Mouse (Mus musculus) forebrain, embryonic 10.5 days (tissue): ENCODE measurements around the gene Ppm1g. TPM values are rescaled to one million over a fixed set of nuclear protein-coding genes. Genes with fewer than 3 reads are reported as not detected.

ENCODE experiments used
- DNase-seq: peaks from one replicate; pipeline ENCODE4 v3.0.0-alpha.2; 2017; ENCODE audit warnings: low spot score; ENCODE audit errors: extremely low spot score
- H3K27ac ChIP-seq: fragments of 300-500 bp; sonication (generic); 2 replicates; pipeline ENCODE4 v1.5.1; 2016; ENCODE audit warnings: mild to moderate bottlenecking
- H3K27me3 ChIP-seq: fragments of 300-500 bp; sonication (generic); 2 replicates; pipeline ENCODE4 v1.6.1; 2016; ENCODE audit warnings: mild to moderate bottlenecking; ENCODE audit not compliant: poor library complexity, severe bottlenecking
- H3K36me3 ChIP-seq: fragments of 300-500 bp; sonication (generic); replicated peaks from 2 replicates; pipeline ENCODE4 v1.6.1; 2016; ENCODE audit warnings: mild to moderate bottlenecking, moderate library complexity
- H3K4me1 ChIP-seq: fragments of 300-500 bp; sonication (generic); 2 replicates; pipeline ENCODE4 v1.6.1; 2016
- H3K4me3 ChIP-seq: fragments of 300-500 bp; sonication (generic); 2 replicates; pipeline ENCODE4 v1.5.1; 2016; ENCODE audit warnings: mild to moderate bottlenecking, moderate library complexity
- H3K9me3 ChIP-seq: fragments of 300-500 bp; sonication (generic); 2 replicates; pipeline ENCODE4 v1.6.1; 2016; ENCODE audit warnings: mild to moderate bottlenecking, moderate library complexity
- WGBS: fragments of 180-500 bp; shearing (Covaris S2); methylation state at CpG from one replicate; pipeline ENCODE4 v1.1.7; 2016; 5-methylcytosine and 5-hydroxymethylcytosine counted together
- polyA plus RNA-seq: library from polyadenylated mRNA; unstranded; fragments of >200 nt; fragmentation: Nextera tagmentation; extraction: Ambion mirVana; gene quantifications from 2 replicates; pipeline ENCODE4 v1.2.1, GENCODE M21; 2016

Ppm1g gene
- 218 TPM in 2 replicates for polyA plus RNA-seq

DNA sequence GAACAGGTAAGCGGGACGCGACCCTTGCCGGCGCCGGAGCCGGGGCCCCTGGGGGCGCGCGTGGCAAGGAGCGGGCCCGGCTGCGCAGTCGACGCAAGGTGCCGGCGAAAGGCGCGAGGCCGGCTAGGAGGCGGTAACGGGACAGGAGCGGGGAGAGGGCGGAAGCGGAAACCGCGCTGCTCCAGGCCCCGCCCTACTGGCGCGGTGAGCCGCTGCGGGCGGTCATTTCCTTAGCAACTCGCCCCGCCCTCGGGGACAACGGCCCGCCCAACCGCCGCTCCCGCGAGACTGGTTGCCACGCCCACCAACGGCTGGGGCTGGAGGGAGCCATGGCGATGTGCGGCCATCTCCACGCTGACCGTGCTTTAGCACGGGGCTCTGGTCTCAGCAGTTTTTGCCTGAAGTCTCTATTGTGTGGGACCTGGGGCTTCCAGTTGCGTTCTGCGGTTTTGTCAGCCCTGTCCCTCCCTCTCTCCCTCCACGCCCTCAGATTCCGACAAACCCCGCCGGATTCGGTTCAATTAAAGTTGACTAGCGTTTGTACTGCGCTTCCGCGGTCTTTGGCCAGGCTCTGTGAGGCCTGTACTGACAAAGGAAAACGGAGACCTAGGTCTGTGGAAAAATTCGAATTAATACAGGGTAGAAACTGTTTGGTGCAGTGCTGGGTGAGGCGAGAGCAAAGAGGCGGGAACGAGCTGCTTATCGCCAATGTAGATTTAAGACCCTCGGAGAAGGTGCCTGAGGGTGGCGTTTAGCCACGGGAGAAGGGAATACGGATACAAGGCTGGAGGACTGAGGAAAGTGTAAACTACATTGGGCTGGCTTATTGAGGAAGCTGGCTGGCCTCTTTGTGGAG, at the start of gene Ppm1g:
Gene Ppm1g, minus strand, starts transcription at position 240 of the 856 bp plus-strand sequence.
- H3K9me3 ChIP-seq, result no peaks in the 10 kb centered on the region
- H3K36me3 ChIP-seq, result peaks cover 19% of the 10 kb centered on the region
- peak; percentile 96 for DNase-seq
- H3K27me3 ChIP-seq, result no peaks in the 10 kb centered on the region
- peak within 1 kb of the TSS; percentile 84 for H3K4me3 ChIP-seq
- under 1% methylated on average over 70 of the region's 70 CpGs for WGBS
- H3K4me1 ChIP-seq, result peaks cover 23% of the 10 kb centered on the region
- peak within 1 kb of the TSS; percentile 98 for H3K27ac ChIP-seq

DNA sequence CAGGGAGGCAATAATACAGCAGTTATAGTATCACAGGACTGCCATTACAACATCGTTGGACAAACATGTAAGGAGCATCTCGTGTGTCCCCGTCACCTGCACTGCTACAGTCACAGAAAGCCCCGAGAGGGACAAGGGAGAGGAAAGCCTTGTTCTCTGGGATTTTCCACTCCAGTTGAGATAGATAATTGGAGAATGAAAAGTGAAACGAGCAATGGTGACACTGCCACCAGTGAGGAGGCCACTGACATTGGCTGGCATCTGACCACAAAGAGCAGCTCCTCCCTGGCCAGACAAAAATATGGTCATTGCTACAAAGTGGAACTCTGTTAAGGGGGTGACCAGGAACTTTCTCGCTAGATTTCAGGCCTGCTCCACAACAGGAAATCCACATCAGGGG, 47.2 kb upstream of the Ppm1g start:
- WGBS, result 60% methylated on average over 6 of the region's 6 CpGs
- H3K4me1 ChIP-seq, result peaks cover 9% of the 10 kb centered on the region
- no peak overlapping the region for H3K4me3 ChIP-seq
- peaks cover 92% of the 10 kb centered on the region for H3K36me3 ChIP-seq
- no peaks in the 10 kb centered on the region for H3K9me3 ChIP-seq
- H3K27ac ChIP-seq, result no peak overlapping the region
- H3K27me3 ChIP-seq, result no peaks in the 10 kb centered on the region
- DNase-seq, result no peak

DNA sequence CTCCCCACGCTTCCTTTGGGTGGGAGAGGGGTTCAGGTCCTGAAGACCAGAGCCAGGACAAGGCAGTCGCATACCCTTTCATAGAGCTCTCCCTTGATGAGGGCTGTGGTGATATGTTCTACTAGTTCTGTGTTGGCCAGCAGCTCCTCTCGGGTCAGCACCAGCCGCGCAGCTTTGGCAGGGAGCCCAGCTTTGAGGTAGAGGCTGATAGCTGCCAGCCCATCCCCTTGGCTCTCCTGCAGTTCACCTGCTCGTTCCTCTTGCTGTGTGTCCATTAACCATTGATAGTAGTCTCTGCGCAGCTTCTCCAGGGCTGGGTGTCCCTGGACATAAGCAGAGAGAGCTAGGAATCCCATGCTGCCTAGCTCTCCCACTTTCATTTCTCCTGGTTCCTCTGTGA, 45.6 kb upstream of the Ppm1g start:
- Histone ChIP-seq H3K27ac (no peak overlapping the region), H3K36me3 (peaks cover 94% of the 10 kb centered on the region), H3K4me3 (no peak overlapping the region), H3K9me3 (no peaks in the 10 kb centered on the region), H3K27me3 (no peaks in the 10 kb centered on the region), H3K4me1 (peaks cover 9% of the 10 kb centered on the region)
- WGBS, result 93% methylated on average over 7 of the region's 7 CpGs
- DNase-seq, result no peak

DNA sequence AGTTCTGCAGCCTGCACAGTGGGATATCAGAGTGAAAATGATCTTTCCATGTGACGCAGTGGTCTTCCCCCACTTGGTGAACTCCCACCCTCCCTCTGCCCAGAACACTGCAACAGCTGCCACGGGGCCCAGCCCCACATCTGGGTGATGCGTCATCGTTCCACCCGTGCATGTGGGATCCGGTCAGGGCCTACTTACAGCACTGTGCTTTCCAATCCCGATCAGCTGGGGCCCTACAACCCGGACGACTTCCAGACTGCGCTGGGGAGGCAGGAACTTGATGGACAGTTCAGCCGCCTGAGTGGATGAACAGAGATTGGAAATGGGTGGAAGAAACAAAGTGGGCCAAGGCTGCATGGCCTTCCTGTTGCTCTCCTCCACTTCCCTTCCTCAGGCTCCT, 37.1 kb upstream of the Ppm1g start:
- 91% methylated on average over 11 of the region's 11 CpGs for WGBS
- H3K4me1 ChIP-seq, result peaks cover 11% of the 10 kb centered on the region
- H3K27ac ChIP-seq, result no peak overlapping the region
- no peak for DNase-seq
- H3K27me3 ChIP-seq, result peaks cover 3% of the 10 kb centered on the region; the same call in 1 of the 2 replicates
- no peak overlapping the region for H3K4me3 ChIP-seq
- no peaks in the 10 kb centered on the region for H3K9me3 ChIP-seq
- peaks cover 90% of the 10 kb centered on the region for H3K36me3 ChIP-seq

- H3K4me3 ChIP-seq, result no peak overlapping the region
- no peak for DNase-seq
- H3K27me3 ChIP-seq, result peaks cover 19% of the 10 kb centered on the region
- no peak overlapping the region for H3K27ac ChIP-seq
- H3K36me3 ChIP-seq, result peaks cover 92% of the 10 kb centered on the region
- 90% methylated on average over 2 of the region's 2 CpGs for WGBS
- peaks cover 27% of the 10 kb centered on the region for H3K4me1 ChIP-seq
- no peaks in the 10 kb centered on the region for H3K9me3 ChIP-seq
Observed at GRCm38 (mm10) chr5:31255971-31256370, 35.5 kb upstream of the Ppm1g start.

DNA sequence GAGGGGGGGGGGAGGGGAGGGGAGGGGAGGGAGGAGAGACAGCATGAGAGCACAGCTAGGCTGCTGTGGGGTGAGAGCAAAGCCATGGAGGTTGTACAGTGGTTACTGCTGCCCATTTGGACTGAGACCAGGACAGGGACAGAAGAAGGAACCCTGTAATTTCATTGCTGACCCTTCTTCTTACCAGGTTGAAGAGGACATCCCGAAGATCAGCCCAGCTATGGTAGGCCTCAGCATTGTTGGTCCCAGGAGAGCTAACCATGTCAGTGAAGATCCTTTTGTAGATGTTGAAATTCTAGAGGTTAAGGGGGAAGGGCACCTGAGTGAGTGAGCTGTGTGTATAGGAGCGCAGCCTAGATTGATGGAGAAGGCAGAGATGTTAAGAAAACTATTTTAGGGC, 34.9 kb upstream of the Ppm1g start:
- H3K4me3 ChIP-seq, result no peak overlapping the region
- no peak for DNase-seq
- H3K4me1 ChIP-seq, result peaks cover 33% of the 10 kb centered on the region
- H3K36me3 ChIP-seq, result peaks cover 92% of the 10 kb centered on the region
- H3K9me3 ChIP-seq, result no peaks in the 10 kb centered on the region
- WGBS, result 92% methylated on average over 2 of the region's 2 CpGs
- peaks cover 23% of the 10 kb centered on the region for H3K27me3 ChIP-seq
- no peak overlapping the region for H3K27ac ChIP-seq

GRCm38 (mm10) chr5:31254901-31255300, 34.4 kb upstream of the Ppm1g start:
- H3K4me1 ChIP-seq, result peaks cover 37% of the 10 kb centered on the region
- peaks cover 92% of the 10 kb centered on the region for H3K36me3 ChIP-seq
- no peak overlapping the region for H3K27ac ChIP-seq
- no peak overlapping the region for H3K4me3 ChIP-seq
- peaks cover 23% of the 10 kb centered on the region for H3K27me3 ChIP-seq
- H3K9me3 ChIP-seq, result no peaks in the 10 kb centered on the region
- 89% methylated on average over 8 of the region's 8 CpGs for WGBS
- no peak for DNase-seq

GRCm38 (mm10) chr5:31254452-31254851, 34.0 kb upstream of the Ppm1g start:
- DNase-seq, result no peak
- no peak overlapping the region for H3K4me3 ChIP-seq
- WGBS, result 91% methylated on average over 7 of the region's 7 CpGs
- H3K36me3 ChIP-seq, result peaks cover 92% of the 10 kb centered on the region
- H3K27ac ChIP-seq, result no peak overlapping the region
- peaks cover 23% of the 10 kb centered on the region for H3K27me3 ChIP-seq
- H3K9me3 ChIP-seq, result no peaks in the 10 kb centered on the region
- peaks cover 37% of the 10 kb centered on the region for H3K4me1 ChIP-seq

GRCm38 (mm10) chr5:31253806-31254205, 33.3 kb upstream of the Ppm1g start:
- H3K4me1 ChIP-seq, result peaks cover 37% of the 10 kb centered on the region
- H3K9me3 ChIP-seq, result no peaks in the 10 kb centered on the region
- DNase-seq, result no peak
- peak overlapping the region; percentile 40; the same call in 1 of the 2 replicates for H3K27ac ChIP-seq
- H3K36me3 ChIP-seq, result peaks cover 92% of the 10 kb centered on the region
- no peak overlapping the region for H3K4me3 ChIP-seq
- peaks cover 23% of the 10 kb centered on the region for H3K27me3 ChIP-seq
- 95% methylated on average over 8 of the region's 8 CpGs for WGBS

DNA sequence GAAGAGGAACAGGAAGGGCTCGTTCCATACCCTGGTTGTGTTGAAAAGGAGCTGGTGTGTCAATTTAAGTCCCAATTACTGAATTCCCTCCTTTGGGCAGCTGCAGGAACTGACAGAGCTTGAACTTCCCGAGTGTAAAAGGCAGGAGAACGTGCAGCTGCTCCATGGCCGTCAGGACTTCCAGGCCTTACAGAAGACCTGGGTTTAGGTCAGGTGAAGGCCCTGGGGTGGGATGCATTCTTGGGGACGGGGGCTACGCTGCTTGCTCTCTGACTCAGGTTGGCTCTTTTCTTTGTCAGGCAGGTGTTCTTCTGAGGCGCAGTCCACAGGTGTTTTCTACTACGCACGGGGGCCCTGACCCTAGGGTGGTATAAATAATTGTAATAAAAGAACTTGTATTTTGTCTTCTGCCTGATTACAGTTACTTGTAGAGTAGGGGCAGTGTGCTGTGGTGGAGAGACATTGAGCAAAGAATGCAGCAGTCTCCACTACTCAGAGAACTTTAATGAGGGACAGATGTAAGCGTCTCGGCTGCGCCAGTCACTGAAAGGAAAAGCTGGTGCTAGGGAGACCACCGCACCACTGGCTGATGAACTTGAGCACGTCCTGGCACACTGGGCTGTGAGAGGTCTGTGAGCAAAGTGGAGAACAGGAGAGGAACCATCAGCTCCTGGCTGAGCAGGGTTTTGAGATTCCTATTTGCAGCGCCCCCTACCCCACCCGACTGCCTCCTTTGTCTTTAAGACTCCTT, 32.5 kb upstream of the Ppm1g start:
- Histone ChIP-seq H3K9me3 (no peaks in the 10 kb centered on the region), H3K4me1 (peaks cover 37% of the 10 kb centered on the region), H3K36me3 (peaks cover 96% of the 10 kb centered on the region), H3K27ac (peak overlapping the region; percentile 40; the same call in 1 of the 2 replicates), H3K27me3 (peaks cover 23% of the 10 kb centered on the region), H3K4me3 (no peak overlapping the region)
- no peak for DNase-seq
- 73% methylated on average over 16 of the region's 16 CpGs for WGBS

DNA sequence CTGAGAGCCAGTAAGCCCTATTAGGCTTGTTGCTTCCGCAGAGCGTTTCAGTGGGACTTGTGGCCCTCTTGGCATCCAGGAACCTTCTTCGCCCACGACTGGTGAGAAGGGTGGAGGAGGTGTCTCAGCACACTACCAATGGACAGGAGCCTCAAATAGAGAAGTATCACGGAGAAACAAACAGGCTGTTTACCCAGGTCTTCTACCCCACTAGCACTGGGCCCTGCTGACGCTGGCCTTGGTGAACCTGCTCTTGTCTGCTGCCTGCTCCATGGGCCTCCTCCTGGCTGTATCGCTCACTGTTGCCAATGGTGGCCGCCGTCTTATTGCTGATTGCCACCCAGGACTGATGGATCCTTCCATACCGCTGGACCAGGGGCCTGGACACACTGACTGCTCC, 31.7 kb upstream of the Ppm1g start:
- no peak for DNase-seq
- no peaks in the 10 kb centered on the region for H3K9me3 ChIP-seq
- peak overlapping the region; percentile 79; the same call in 1 of the 2 replicates for H3K27ac ChIP-seq
- peaks cover 96% of the 10 kb centered on the region for H3K36me3 ChIP-seq
- 41% methylated on average over 10 of the region's 10 CpGs for WGBS
- H3K4me1 ChIP-seq, result peaks cover 37% of the 10 kb centered on the region
- peak overlapping the region; percentile 47 for H3K4me3 ChIP-seq
- peaks cover 23% of the 10 kb centered on the region for H3K27me3 ChIP-seq

DNA sequence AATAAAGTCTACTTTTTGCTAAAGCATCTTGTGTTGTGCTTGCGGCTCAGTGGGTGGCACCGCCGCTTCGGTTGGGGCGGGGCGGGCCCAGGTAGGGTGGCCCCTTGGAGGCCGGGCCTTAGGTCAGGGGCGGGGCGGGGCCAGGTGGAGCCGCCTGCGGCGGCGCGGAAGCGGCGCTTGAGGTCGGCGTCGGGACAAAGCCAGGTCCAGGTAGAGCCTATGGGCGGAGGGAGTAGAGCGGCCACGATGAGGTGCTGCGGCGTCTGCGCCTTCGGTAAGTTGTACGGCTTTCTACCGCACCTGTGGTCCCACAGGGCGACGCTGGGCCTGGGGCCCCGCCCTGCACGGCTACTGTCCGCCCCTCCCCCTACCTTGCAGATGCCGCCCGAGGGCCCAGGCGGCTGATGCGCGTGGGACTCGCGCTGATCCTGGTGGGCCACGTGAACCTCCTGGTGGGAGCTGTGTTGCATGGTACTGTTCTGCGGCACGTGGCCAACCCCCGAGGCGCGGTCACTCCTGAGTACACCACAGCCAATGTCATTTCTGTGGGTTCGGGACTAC, 31.1 kb upstream of the Ppm1g start, which contains the start of gene Krtcap3:
Gene Krtcap3, plus strand, starts transcription at position 151 of the 561 bp plus-strand sequence.
- peak within 1 kb of the TSS; percentile 47 for H3K4me3 ChIP-seq
- no peaks in the 10 kb centered on the region for H3K9me3 ChIP-seq
- H3K4me1 ChIP-seq, result peaks cover 37% of the 10 kb centered on the region
- 6% methylated on average over 47 of the region's 47 CpGs for WGBS
- H3K27me3 ChIP-seq, result peaks cover 23% of the 10 kb centered on the region
- peak within 1 kb of the TSS; percentile 79 for H3K27ac ChIP-seq
- DNase-seq, result peak; percentile 31
- peaks cover 99% of the 10 kb centered on the region for H3K36me3 ChIP-seq
